8 mouse cellular contexts compared by ENCODE assay signal in the genomic region with DNA sequence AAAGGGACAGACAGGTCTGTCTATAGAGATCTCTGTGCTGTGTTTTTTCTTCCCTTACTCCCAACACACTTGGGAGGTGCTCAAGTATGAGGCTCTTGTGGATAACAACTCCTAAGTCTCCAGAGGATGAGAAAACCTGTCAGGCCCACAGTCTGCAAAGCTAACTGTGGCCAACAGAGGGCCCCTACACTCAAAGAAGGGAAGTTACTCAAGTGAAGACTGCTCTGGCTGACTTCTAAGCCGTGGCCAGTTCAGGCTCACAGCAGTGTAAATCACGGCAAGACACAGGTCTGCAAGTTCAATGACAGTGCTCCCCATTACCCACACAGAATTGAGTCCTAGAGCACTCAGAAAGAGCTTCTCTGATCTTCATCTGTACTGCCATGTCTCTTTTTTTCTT. TPM values are rescaled to one million over a fixed set of nuclear protein-coding genes. Genes with fewer than 3 reads are reported as not detected.
A peak's percentile ranks its signal among the peaks of the same experiment; 100 is the strongest.
DNase-seq lines count a peak whose midpoint lies in the region; ATAC-seq lines count a peak whose summit lies in the region.
"Had no signal": no experiment of that assay in that cellular context is flagged by ENCODE, and none has a peak within 500 bp of the region (broad histone marks: within the 10 kb centered on the region; RNA-seq: fewer than 3 reads in every experiment).

No protein-coding gene starts in this region.

- no peaks in the 10 kb centered on the region for H3K9me3 ChIP-seq in kidney, embryonic 15.5 days (replicated peaks)

- ATAC-seq in kidney, embryonic 15.5 days (replicated peaks; ENCODE audit: low FRiP score) = no peak
- ATAC-seq in inflammation-experienced regulatory T-cells, adult 6 months = no peak

- H3K27ac ChIP-seq in kidney, embryonic 15.5 days = no peak overlapping the region

- 10% methylated on average over 2 of the region's 2 CpGs for whole genome bisulfite sequencing in kidney, embryonic 15.5 days

- no peaks in the 10 kb centered on the region for H3K4me1 ChIP-seq in kidney, embryonic 15.5 days

- peak; percentile 39 for DNase-seq in kidney, adult 18-20 months
- peak; percentile 55 for DNase-seq in 416B (ENCODE audit: low read depth)
- DNase-seq in CD4-positive helper T cell, adult 2 months (ENCODE audit: low read depth, low spot score) = peak; percentile 21
- peak; percentile 63 for DNase-seq in embryo, embryonic 10.5 days (ENCODE audit: low spot score)
- peak; percentile 34 for DNase-seq in lung, postnatal 10 days

- H3K4me3 ChIP-seq in kidney, embryonic 15.5 days (replicated peaks) = no peak overlapping the region
- H3K4me3 ChIP-seq: erythroblast, embryonic 14.5 days had no signal

- H3K27me3 ChIP-seq in kidney, embryonic 15.5 days = no peaks in the 10 kb centered on the region

- H3K9ac ChIP-seq in kidney, embryonic 15.5 days = no peak overlapping the region

- H3K36me3 ChIP-seq in kidney, embryonic 15.5 days = peaks cover 13% of the 10 kb centered on the region

- no peak overlapping the region for H3K4me2 ChIP-seq in kidney, embryonic 15.5 days

RNA-seq across cellular contexts. Expression of a gene that starts 48.0 kb away (rescaled TPM):
- polyA plus RNA-seq in kidney, embryonic 15.5 days (2015; fragmentation: Nextera tagmentation; extraction: Ambion mirVana) = 82.2 and 86.3 TPM in 2 replicates
- 10 to 100 TPM; 11.2 to 16.0 (median 14.2) TPM for polyA plus RNA-seq in inflammation-experienced regulatory T-cells, adult 6 months (2017; shearing (Covaris generic))
